Comparison of ENCODE assay signal across 12 mouse cellular contexts in genomic region chr7:13031069-13031468, GRCm38 (mm10). TPM values are rescaled to one million over a fixed set of nuclear protein-coding genes. Genes with fewer than 3 reads are reported as not detected.
A peak's percentile ranks its signal among the peaks of the same experiment; 100 is the strongest.
DNase-seq lines count a peak whose midpoint lies in the region; TF ChIP-seq lines count a peak whose summit lies in the region.
"Had no signal": no experiment of that assay in that cellular context is flagged by ENCODE, and none has a peak within 500 bp of the region (broad histone marks: within the 10 kb centered on the region; RNA-seq: fewer than 3 reads in every experiment).

No protein-coding gene starts in this region.

- peak; percentile 16 for DNase-seq in cerebellum, adult 11 months
- DNase-seq in cerebellum, postnatal 36 days: no peak
- DNase-seq in kidney, adult 2 months: peak; percentile 34
- no peak for DNase-seq in kidney, adult 9 months
- peak; percentile 50 for DNase-seq in retina, embryonic 14.5 days (ENCODE audit: low spot score)
- DNase-seq in retina, postnatal 1 day: no peak
- DNase-seq in splenic B cell, adult 2 months (ENCODE audit: low read depth, low spot score): peak; percentile 51
- DNase-seq in urinary bladder, postnatal 36 days (ENCODE audit: low spot score in 2 of 2): no peak
- DNase-seq: gastrocnemius, postnatal 36 days had no signal

- TF ChIP-seq CTCF in kidney, adult 2 months (conservative IDR thresholded peaks at IDR 0.05; ENCODE audit: insufficient read depth, insufficient read length, low read depth, low read length): peak; percentile 41

- no peak overlapping the region for H3K4me3 ChIP-seq in kidney, adult 2 months (ENCODE audit: insufficient read depth, low read depth, low read length)
- H3K4me3 ChIP-seq: embryonic facial prominence, embryonic 15.5 days; hindbrain, embryonic 13.5 days; megakaryocyte, embryonic 14.5 days had no signal

- no peaks in the 10 kb centered on the region for H3K27me3 ChIP-seq in kidney, adult 2 months (replicated peaks; ENCODE audit: control insufficient read depth, insufficient read depth, low read length)
- H3K27me3 ChIP-seq in splenic B cell, adult 2 months (ENCODE audit: control insufficient read depth, insufficient read depth, low read length, poor library complexity, severe bottlenecking): no peaks in the 10 kb centered on the region
- H3K27me3 ChIP-seq: embryonic facial prominence, embryonic 15.5 days; hindbrain, embryonic 13.5 days; megakaryocyte, embryonic 14.5 days had no signal

- no peak overlapping the region for H3K27ac ChIP-seq in kidney, adult 2 months (ENCODE audit: insufficient read depth, low read depth, low read length)
- H3K27ac ChIP-seq: embryonic facial prominence, embryonic 15.5 days; hindbrain, embryonic 13.5 days had no signal

- peaks cover 2% of the 10 kb centered on the region; the same call in 1 of the 2 replicates for H3K36me3 ChIP-seq in kidney, adult 2 months (ENCODE audit: control insufficient read depth, insufficient read depth, low read length)
- H3K36me3 ChIP-seq in splenic B cell, adult 2 months (ENCODE audit: control insufficient read depth, insufficient read depth, low read length, poor library complexity, severe bottlenecking): peaks cover 27% of the 10 kb centered on the region

- TF ChIP-seq POLR2A in kidney, adult 2 months (IDR thresholded peaks at IDR 0.05; ENCODE audit: low read depth, low read length): no peak

- H3K4me1 ChIP-seq in kidney, adult 2 months (ENCODE audit: control insufficient read depth, insufficient read depth, low read length): peaks cover 11% of the 10 kb centered on the region; the same call in 1 of the 2 replicates

- WGBS in kidney, adult 2 months: 64% methylated on average over 5 of the region's 5 CpGs

RNA-seq across cellular contexts. Expression of gene Chmp2a, which starts 3.5 kb away (rescaled TPM):
- polyA plus RNA-seq in kidney, adult 2 months (2012; rRNA removed): 103 and 134 TPM in 2 replicates

RNA-seq across cellular contexts. Expression of gene Ube2m, which starts 7.0 kb away (rescaled TPM):
- polyA plus RNA-seq in kidney, adult 2 months (2012; rRNA removed): 231 and 249 TPM in 2 replicates

RNA-seq across cellular contexts. Expression of gene Zbtb45, which starts 21.2 kb away (rescaled TPM):
- polyA plus RNA-seq in kidney, adult 2 months (2012; rRNA removed): 14.1 and 15.0 TPM in 2 replicates

RNA-seq across cellular contexts. Expression of gene Mzf1, which starts 23.5 kb away (rescaled TPM):
- 1.3 and 1.8 TPM in 2 replicates for polyA plus RNA-seq in kidney, adult 2 months (2012; rRNA removed)

RNA-seq across cellular contexts. Expression of gene Trim28, which starts 32.2 kb away (rescaled TPM):
- 186 and 191 TPM in 2 replicates for polyA plus RNA-seq in kidney, adult 2 months (2012; rRNA removed)

Comparison
In these comparisons a context has a peak if more than half of its experiments do, and no peak if none do; other contexts are left out.
1. DNase-seq: peak in cerebellum, adult 11 months (single experiment), kidney, adult 2 months (single experiment), retina, embryonic 14.5 days (single experiment) and splenic B cell, adult 2 months (single experiment); none in cerebellum, postnatal 36 days (0 of 2), kidney, adult 9 months (single experiment), retina, postnatal 1 day (single experiment) and urinary bladder, postnatal 36 days (0 of 2).